Mouse (Mus musculus): ENCODE measurements at regions not wholly inside any gene's neighbourhood (a gene's known extent, or its start where the extent isn't known, plus 50 kb on each side); places are given as distances from the start of the nearest gene placed in this dataset.

GRCm38 (mm10) chr2:146696727-146697126 lies 158.9 kb upstream of the Kiz start:
- H3K36me3 ChIP-seq (replicated peaks in 1 of 2; ENCODE audit: control insufficient read depth in 1 of 2, insufficient read depth in 1 of 2, low read length in 1 of 2): no peaks in the 10 kb centered on the region
- no peak overlapping the region for H3K4me3 ChIP-seq (replicated peaks in 1 of 3; ENCODE audit: low read depth in 2 of 3, low read length in 2 of 3, poor library complexity in 1 of 3)
- H3K9ac ChIP-seq (ENCODE audit: insufficient read depth, low read depth): no peak overlapping the region
- H3K79me2 ChIP-seq (replicated peaks; ENCODE audit: control insufficient read depth, extremely low read depth, insufficient read depth, poor library complexity, severe bottlenecking): no peaks in the 10 kb centered on the region
- H3K4me2 ChIP-seq (ENCODE audit: insufficient read depth, low read depth, poor library complexity, severe bottlenecking): no peak overlapping the region
- no peaks in the 10 kb centered on the region for H3K9me3 ChIP-seq (replicated peaks; ENCODE audit: low read length)
- H3K27ac ChIP-seq (ENCODE audit: insufficient read depth, low read depth): no peak overlapping the region
- in situ Hi-C loops (cut with MboI; ENCODE audit: low pct_ligation_motif_present, low pct_unique_long_range_greater_than_20kb, low sequenced_read_pairs) (no loop called here), dilution Hi-C loops (cut with MboI; ENCODE audit: extremely low pct_ligation_motif_present, extremely low pct_unique_long_range_greater_than_20kb, low sequenced_read_pairs) (no loop called here)
- no peak for TF ChIP-seq USF1 (IDR thresholded peaks at IDR 0.05; ENCODE audit: low read depth, low read length)
- no peak for TF ChIP-seq ZC3H11A (IDR thresholded peaks at IDR 0.05; ENCODE audit: low read depth, low read length)
- TF ChIP-seq SIN3A (IDR thresholded peaks at IDR 0.05; ENCODE audit: low read length): no peak
- no peak for TF ChIP-seq ELF1 (IDR thresholded peaks at IDR 0.05; ENCODE audit: low read depth, low read length)
- TF ChIP-seq NRF1 (IDR thresholded peaks at IDR 0.05; ENCODE audit: low read depth, low read length): no peak
- TF ChIP-seq PAX5 (IDR thresholded peaks at IDR 0.05; ENCODE audit: low read length): no peak
- no peak for TF ChIP-seq ZKSCAN1 (IDR thresholded peaks at IDR 0.05; ENCODE audit: borderline replicate concordance, low read depth, low read length)
- TF ChIP-seq UBTF (IDR thresholded peaks at IDR 0.05; ENCODE audit: low read depth, low read length): no peak
- no peak for TF ChIP-seq KAT2A (IDR thresholded peaks at IDR 0.05; ENCODE audit: insufficient replicate concordance, low read length)
- TF ChIP-seq MXI1 (IDR thresholded peaks at IDR 0.05; ENCODE audit: low read depth, low read length): no peak
- H3K4me1 ChIP-seq (ENCODE audit: control insufficient read depth in 1 of 2, insufficient read depth in 2 of 2): no peaks in the 10 kb centered on the region
- DNase-seq (ENCODE audit: extremely low read depth): no peak
- peaks cover 2% of the 10 kb centered on the region for H3K27me3 ChIP-seq (replicated peaks)

- dilution Hi-C loops (cut with MboI; ENCODE audit: extremely low pct_ligation_motif_present, extremely low pct_unique_long_range_greater_than_20kb, low sequenced_read_pairs): no loop called here
- in situ Hi-C loops (cut with MboI; ENCODE audit: low pct_ligation_motif_present, low pct_unique_long_range_greater_than_20kb, low sequenced_read_pairs): no loop called here
- Histone ChIP-seq H3K79me2 (replicated peaks; ENCODE audit: control insufficient read depth, extremely low read depth, insufficient read depth, poor library complexity, severe bottlenecking) (no peaks in the 10 kb centered on the region), H3K9me3 (replicated peaks; ENCODE audit: low read length) (no peaks in the 10 kb centered on the region), H3K4me1 (ENCODE audit: control insufficient read depth in 1 of 2, insufficient read depth in 2 of 2) (no peaks in the 10 kb centered on the region), H3K9ac (ENCODE audit: insufficient read depth, low read depth) (no peak overlapping the region), H3K36me3 (replicated peaks in 1 of 2; ENCODE audit: control insufficient read depth in 1 of 2, insufficient read depth in 1 of 2, low read length in 1 of 2) (no peaks in the 10 kb centered on the region), H3K27ac (ENCODE audit: insufficient read depth, low read depth) (no peak overlapping the region), H3K4me3 (replicated peaks in 1 of 3; ENCODE audit: low read depth in 2 of 3, low read length in 2 of 3, poor library complexity in 1 of 3) (no peak overlapping the region), H3K4me2 (ENCODE audit: insufficient read depth, low read depth, poor library complexity, severe bottlenecking) (no peak overlapping the region), H3K27me3 (replicated peaks) (no peaks in the 10 kb centered on the region)
- TF ChIP-seq CTCF (conservative IDR thresholded peaks at IDR 0.05 in 1 of 2, IDR thresholded peaks at IDR 0.05 in 1 of 2; ENCODE audit: low read depth in 2 of 2, low read length in 2 of 2): no peak
- TF ChIP-seq NELFE (IDR thresholded peaks at IDR 0.05; ENCODE audit: low read depth, low read length): no peak
- no peak for TF ChIP-seq USF1 (IDR thresholded peaks at IDR 0.05; ENCODE audit: low read depth, low read length)
- no peak for TF ChIP-seq ZNF384 (IDR thresholded peaks at IDR 0.05; ENCODE audit: low read depth, low read length)
- no peak for TF ChIP-seq SIN3A (IDR thresholded peaks at IDR 0.05; ENCODE audit: low read length)
- no peak for TF ChIP-seq ETS1 (conservative IDR thresholded peaks at IDR 0.05; ENCODE audit: low read depth, low read length)
- no peak for TF ChIP-seq HCFC1 (IDR thresholded peaks at IDR 0.05; ENCODE audit: low read depth, low read length)
- no peak for TF ChIP-seq KAT2A (IDR thresholded peaks at IDR 0.05; ENCODE audit: insufficient replicate concordance, low read length)
- no peak for TF ChIP-seq JUN (IDR thresholded peaks at IDR 0.05; ENCODE audit: insufficient read depth, low read depth, low read length)
- no peak for TF ChIP-seq CHD1 (IDR thresholded peaks at IDR 0.05; ENCODE audit: low read depth, low read length)
- TF ChIP-seq SMC3 (IDR thresholded peaks at IDR 0.05; ENCODE audit: low read depth, low read length): no peak
- TF ChIP-seq NRF1 (IDR thresholded peaks at IDR 0.05; ENCODE audit: low read depth, low read length): no peak
- TF ChIP-seq ELF1 (IDR thresholded peaks at IDR 0.05; ENCODE audit: low read depth, low read length): no peak
- no peak for TF ChIP-seq USF2 (conservative IDR thresholded peaks at IDR 0.05; ENCODE audit: low read depth, low read length)
- TF ChIP-seq GABPA (IDR thresholded peaks at IDR 0.05; ENCODE audit: insufficient replicate concordance, low read depth, low read length): no peak
- TF ChIP-seq TBP (conservative IDR thresholded peaks at IDR 0.05; ENCODE audit: low read depth, low read length): no peak
- no peak for TF ChIP-seq MEF2A (IDR thresholded peaks at IDR 0.05; ENCODE audit: borderline replicate concordance, low read depth, low read length)
- DNase-seq (ENCODE audit: extremely low read depth): no peak
Measured at GRCm38 (mm10) chr2:146710676-146711075, 145.0 kb upstream of the Kiz start.

All from CH12.LX (cell line).